Mouse (Mus musculus) CH12.LX (cell line): ENCODE results near the gene Spsb4. TPM values are rescaled to one million over a fixed set of nuclear protein-coding genes. Genes with fewer than 3 reads are reported as not detected.

Experiments used
- DNase-seq: peaks from one replicate; pipeline ENCODE4 v3.0.0-alpha.2; 2013; ENCODE audit errors: extremely low read depth
- H3K27ac ChIP-seq: 2 replicates; pipeline ENCODE4 v1.5.1; 2012; ENCODE audit warnings: low read depth, mild to moderate bottlenecking, control low read depth, moderate library complexity; ENCODE audit not compliant: insufficient read depth
- H3K27me3 ChIP-seq: replicated peaks from 2 replicates; pipeline ENCODE3; 2012; ENCODE audit warnings: inconsistent platforms
- H3K36me3 ChIP-seq, 2 experiments: replicated peaks in 1 of 2; 2 replicates each; pipeline versions ENCODE3 to v1.6.1; 2012; ENCODE audit warnings: inconsistent platforms in 1 of 2, low read length in 1 of 2, mild to moderate bottlenecking in 1 of 2, mixed read lengths in 1 of 2, moderate library complexity in 1 of 2; ENCODE audit not compliant: control insufficient read depth in 1 of 2, insufficient read depth in 1 of 2
- H3K4me1 ChIP-seq, 2 experiments: 2 replicates each; pipeline ENCODE4 v1.6.1; 2012; ENCODE audit warnings: inconsistent platforms in 1 of 2, moderate library complexity in 1 of 2; ENCODE audit not compliant: insufficient read depth in 2 of 2, control insufficient read depth in 1 of 2
- H3K4me2 ChIP-seq: 2 replicates; pipeline ENCODE4 v1.6.1; 2012; ENCODE audit warnings: low read depth, mild to moderate bottlenecking, control low read depth; ENCODE audit not compliant: poor library complexity, insufficient read depth, severe bottlenecking
- H3K4me3 ChIP-seq, 3 experiments: fragments of 150-350 bp in 1 of 3; sonication (generic) in 1 of 3; replicated peaks in 1 of 3; 2 replicates each; pipeline versions ENCODE3 to v1.5.1; 2011 to 2012; ENCODE audit warnings: low read depth in 2 of 3, low read length in 2 of 3, mild to moderate bottlenecking in 2 of 3, moderate library complexity in 2 of 3, control low read depth in 1 of 3, improper control_type of control experiment in 1 of 3, inconsistent platforms in 1 of 3, mixed read lengths in 1 of 3; ENCODE audit not compliant: poor library complexity in 1 of 3
- H3K79me2 ChIP-seq: replicated peaks from 2 replicates; pipeline ENCODE4 v1.6.1; 2012; ENCODE audit warnings: mild to moderate bottlenecking, moderate library complexity; ENCODE audit not compliant: control insufficient read depth, poor library complexity, insufficient read depth, severe bottlenecking; ENCODE audit errors: extremely low read depth
- H3K9ac ChIP-seq: 2 replicates; pipeline ENCODE4 v1.6.1; 2012; ENCODE audit warnings: low read depth, mild to moderate bottlenecking, control low read depth, moderate library complexity; ENCODE audit not compliant: insufficient read depth
- H3K9me3 ChIP-seq: replicated peaks from 2 replicates; pipeline ENCODE3; 2012; ENCODE audit warnings: low read length, inconsistent platforms, mixed read lengths
- BHLHE40 ChIP-seq: IDR thresholded peaks from 2 replicates; pipeline ENCODE4 v1.6.1; 2011; ENCODE audit warnings: mild to moderate bottlenecking, low read depth, low read length, improper control_type of control experiment
- CHD1 ChIP-seq: IDR thresholded peaks from 2 replicates; pipeline ENCODE4 v1.6.1; 2012; ENCODE audit warnings: low read depth, low read length, improper control_type of control experiment, inconsistent platforms
- CHD2 ChIP-seq: IDR thresholded peaks from 2 replicates; pipeline ENCODE4 v1.6.1; 2011; ENCODE audit warnings: low read length, improper control_type of control experiment
- E2F4 ChIP-seq: IDR thresholded peaks from 2 replicates; pipeline ENCODE4 v1.6.1; 2011; ENCODE audit warnings: low read depth, low read length, improper control_type of control experiment; ENCODE audit not compliant: insufficient replicate concordance
- ELF1 ChIP-seq: IDR thresholded peaks from 2 replicates; pipeline ENCODE4 v1.6.1; 2014; ENCODE audit warnings: low read depth, mild to moderate bottlenecking, inconsistent platforms, low read length, improper control_type of control experiment
- EP300 ChIP-seq: IDR thresholded peaks from 2 replicates; pipeline ENCODE4 v1.6.1; 2011; ENCODE audit warnings: low read length, improper control_type of control experiment
- ETS1 ChIP-seq: conservative IDR thresholded peaks from 2 replicates; pipeline ENCODE4 v1.6.1; 2012; ENCODE audit warnings: low read depth, mild to moderate bottlenecking, inconsistent platforms, low read length, improper control_type of control experiment, moderate library complexity
- HCFC1 ChIP-seq: IDR thresholded peaks from 2 replicates; pipeline ENCODE4 v1.6.1; 2012; ENCODE audit warnings: low read depth, mild to moderate bottlenecking, inconsistent platforms, low read length, improper control_type of control experiment
- JUN ChIP-seq: IDR thresholded peaks from 2 replicates; pipeline ENCODE4 v1.6.1; 2011; ENCODE audit warnings: low read depth, mild to moderate bottlenecking, low read length, improper control_type of control experiment, moderate library complexity; ENCODE audit not compliant: insufficient read depth
- JUND ChIP-seq: conservative IDR thresholded peaks from 2 replicates; pipeline ENCODE4 v1.6.1; 2011; ENCODE audit warnings: low read depth, low read length, improper control_type of control experiment
- KAT2A ChIP-seq: IDR thresholded peaks from 2 replicates; pipeline ENCODE4 v1.6.1; 2012; ENCODE audit warnings: low read length, improper control_type of control experiment, inconsistent platforms; ENCODE audit not compliant: insufficient replicate concordance
- MEF2A ChIP-seq: IDR thresholded peaks from 2 replicates; pipeline ENCODE4 v1.6.1; 2014; ENCODE audit warnings: low read depth, mild to moderate bottlenecking, inconsistent platforms, low read length, improper control_type of control experiment, borderline replicate concordance
- MXI1 ChIP-seq: IDR thresholded peaks from 2 replicates; pipeline ENCODE4 v1.6.1; 2011; ENCODE audit warnings: mild to moderate bottlenecking, low read depth, low read length, improper control_type of control experiment
- NRF1 ChIP-seq: IDR thresholded peaks from 2 replicates; pipeline ENCODE4 v1.6.1; 2014; ENCODE audit warnings: low read depth, mild to moderate bottlenecking, inconsistent platforms, low read length, improper control_type of control experiment, moderate library complexity
- PAX5 ChIP-seq: IDR thresholded peaks from 2 replicates; pipeline ENCODE4 v1.6.1; 2012; ENCODE audit warnings: low read length, inconsistent platforms, mixed read lengths
- POLR2A ChIP-seq: IDR thresholded peaks from 2 replicates; pipeline ENCODE4 v1.6.1; 2011; ENCODE audit warnings: low read depth, mild to moderate bottlenecking, improper control_type of control experiment, low read length
- POLR2AphosphoS2 ChIP-seq: IDR thresholded peaks from 2 replicates; pipeline ENCODE4 v1.6.1; 2011; ENCODE audit warnings: low read depth, low read length, improper control_type of control experiment
- RAD21 ChIP-seq: IDR thresholded peaks from 2 replicates; pipeline ENCODE4 v1.6.1; 2011; ENCODE audit warnings: low read depth, mild to moderate bottlenecking, low read length, improper control_type of control experiment, moderate library complexity
- RCOR1 ChIP-seq: conservative IDR thresholded peaks from 2 replicates; pipeline ENCODE4 v1.6.1; 2012; ENCODE audit warnings: low read depth, mild to moderate bottlenecking, inconsistent platforms, low read length, improper control_type of control experiment
- SIN3A ChIP-seq: IDR thresholded peaks from 2 replicates; pipeline ENCODE4 v1.6.1; 2012; ENCODE audit warnings: low read length, improper control_type of control experiment, inconsistent platforms
- SMC3 ChIP-seq: IDR thresholded peaks from 2 replicates; pipeline ENCODE4 v1.6.1; 2011; ENCODE audit warnings: low read depth, low read length, improper control_type of control experiment
- TBP ChIP-seq: conservative IDR thresholded peaks from 2 replicates; pipeline ENCODE4 v1.6.1; 2011; ENCODE audit warnings: low read depth, low read length, improper control_type of control experiment
- TCF12 ChIP-seq: IDR thresholded peaks from 2 replicates; pipeline ENCODE4 v1.6.1; 2014; ENCODE audit warnings: low read depth, mild to moderate bottlenecking, inconsistent platforms, low read length, improper control_type of control experiment
- UBTF ChIP-seq: IDR thresholded peaks from 2 replicates; pipeline ENCODE4 v1.6.1; 2012; ENCODE audit warnings: low read depth, mild to moderate bottlenecking, inconsistent platforms, low read length, improper control_type of control experiment, moderate library complexity
- USF1 ChIP-seq: IDR thresholded peaks from 2 replicates; pipeline ENCODE4 v1.6.1; 2014; ENCODE audit warnings: low read depth, mild to moderate bottlenecking, inconsistent platforms, low read length, improper control_type of control experiment
- USF2 ChIP-seq: conservative IDR thresholded peaks from 2 replicates; pipeline ENCODE4 v1.6.1; 2011; ENCODE audit warnings: low read depth, low read length, improper control_type of control experiment
- ZC3H11A ChIP-seq: IDR thresholded peaks from 2 replicates; pipeline ENCODE4 v1.6.1; 2012; ENCODE audit warnings: low read depth, mild to moderate bottlenecking, inconsistent platforms, low read length, improper control_type of control experiment
- ZMIZ1 ChIP-seq: IDR thresholded peaks from 2 replicates; pipeline ENCODE4 v1.6.1; 2012; ENCODE audit warnings: low read depth, mild to moderate bottlenecking, inconsistent platforms, low read length, improper control_type of control experiment
- ZNF384 ChIP-seq: IDR thresholded peaks from 2 replicates; pipeline ENCODE4 v1.6.1; 2012; ENCODE audit warnings: low read depth, low read length, improper control_type of control experiment, inconsistent platforms
- dilution Hi-C: fragments of 300-500 bp; cut with MboI; formaldehyde crosslinking; loops from 2 replicates; pipeline ENCODE4 v1.14.3; 2020; ENCODE audit warnings: low sequenced_read_pairs; ENCODE audit not compliant: extremely low pct_unique_long_range_greater_than_20kb, extremely low pct_ligation_motif_present
- in situ Hi-C: fragments of 300-500 bp; cut with MboI; formaldehyde crosslinking; loops from 3 replicates; pipeline ENCODE4 v1.14.3; 2019; ENCODE audit warnings: low sequenced_read_pairs, low pct_ligation_motif_present, low pct_unique_long_range_greater_than_20kb, mixed read lengths
- polyA plus RNA-seq: library from polyadenylated mRNA; unstranded; fragments of >175 nt; gene quantifications from 2 replicates; pipeline ENCODE4 v1.2.1, GENCODE M21; 2012; ENCODE audit warnings: low read depth; ENCODE audit not compliant: insufficient read length
- total RNA-seq, 2 experiments: library from RNA; depleted of rRNA; stranded (reverse); fragments of 300-350 nt in 1 of 2; fragments of >200 nt in 1 of 2; gene quantifications; 2 replicates each; pipeline ENCODE4 v1.2.3; 2012 to 2014

Spsb4 gene
- total and polyA plus RNA-seq, 3 experiments = not detected

DNA sequence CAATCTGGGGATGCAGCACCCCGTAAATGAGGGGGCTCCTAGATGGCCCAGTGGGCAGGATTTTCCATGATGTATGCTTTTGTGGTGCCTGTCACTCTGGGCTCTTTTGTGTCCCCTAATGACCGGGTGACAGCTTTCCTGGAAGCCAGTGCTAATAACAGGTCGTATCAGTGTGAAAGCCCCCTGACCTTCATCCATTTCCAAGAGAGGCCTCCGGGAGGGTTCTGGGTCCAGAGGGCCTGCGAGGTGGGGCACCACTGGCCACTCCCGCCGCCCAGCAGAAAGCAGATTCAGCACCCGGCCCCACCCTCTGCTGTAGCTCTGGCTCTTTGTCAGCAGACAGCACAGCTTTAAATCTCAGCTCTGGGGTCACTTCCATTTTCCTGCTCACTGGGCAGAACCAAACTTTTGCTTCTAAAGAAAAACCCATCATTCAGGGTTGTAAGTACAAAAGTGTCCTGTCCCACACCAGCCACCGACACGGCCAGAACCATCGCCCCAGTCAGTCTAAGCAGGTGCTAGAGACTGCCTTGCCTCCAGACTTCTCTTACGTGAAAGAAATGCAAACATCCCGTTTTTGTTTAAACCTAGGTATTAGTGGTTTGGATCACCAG, 39.1 kb downstream of the Spsb4 start:
- no peaks in the 10 kb centered on the region for H3K9me3 ChIP-seq
- H3K4me1 ChIP-seq = no peaks in the 10 kb centered on the region

DNA sequence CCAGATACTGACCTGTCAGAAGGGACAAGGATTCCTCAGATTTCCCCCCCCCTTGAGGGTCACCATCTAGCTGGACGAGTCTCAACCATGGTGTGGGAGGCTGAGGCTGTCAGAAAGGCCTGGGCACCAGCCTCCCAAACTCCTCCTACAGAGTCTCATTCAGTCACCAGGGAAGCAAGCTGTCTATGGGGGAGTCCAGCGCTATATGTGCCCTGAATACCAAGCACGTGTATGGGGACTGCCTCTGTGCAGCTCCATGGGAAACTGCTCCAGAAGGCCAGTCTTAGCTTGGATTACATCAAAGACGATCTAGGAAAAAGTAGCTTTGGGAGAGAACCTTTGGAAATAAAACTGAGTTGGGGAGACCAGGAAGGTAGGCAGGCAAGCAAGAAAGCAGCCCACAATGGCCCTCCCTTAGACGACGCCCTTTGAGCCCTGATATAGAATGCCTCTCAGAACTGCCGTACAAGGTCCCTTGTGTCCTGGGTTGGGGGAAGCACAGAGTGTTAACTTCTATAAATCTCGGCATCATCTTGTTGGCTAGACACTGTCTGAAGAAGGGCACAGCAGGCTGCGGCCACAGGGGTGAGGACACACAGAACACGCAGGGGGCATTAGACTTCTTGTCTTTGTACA, 40.4 kb downstream of the Spsb4 start:
- H3K4me3 ChIP-seq = no peak overlapping the region
- H3K36me3 ChIP-seq = no peaks in the 10 kb centered on the region
- peaks cover 42% of the 10 kb centered on the region for H3K27me3 ChIP-seq
- H3K4me2 ChIP-seq = no peak overlapping the region
- no peak for DNase-seq
- no peaks in the 10 kb centered on the region for H3K9me3 ChIP-seq
- no peak overlapping the region for H3K9ac ChIP-seq
- no peak overlapping the region for H3K27ac ChIP-seq
- no peaks in the 10 kb centered on the region for H3K4me1 ChIP-seq
- H3K79me2 ChIP-seq = no peaks in the 10 kb centered on the region
- in situ Hi-C loops = no loop called here
- TF ChIP-seq PAX5 (no peak), RCOR1 (no peak), TBP (no peak), POLR2AphosphoS2 (no peak), MXI1 (no peak), POLR2A (no peak), RAD21 (no peak), USF2 (no peak), SIN3A (no peak), JUN (no peak), ZMIZ1 (no peak), CHD1 (no peak), HCFC1 (no peak), CHD2 (no peak)
- dilution Hi-C loops = no loop called here

More for the DNA sequence above, 39.1 kb downstream of the Spsb4 start:
- no peaks in the 10 kb centered on the region for H3K36me3 ChIP-seq
- no peak overlapping the region for H3K27ac ChIP-seq
- no peak overlapping the region for H3K4me2 ChIP-seq
- no peak overlapping the region for H3K4me3 ChIP-seq
- dilution Hi-C loops = no loop called here
- no peak overlapping the region for H3K9ac ChIP-seq
- peaks cover 39% of the 10 kb centered on the region for H3K27me3 ChIP-seq
- H3K79me2 ChIP-seq = no peaks in the 10 kb centered on the region
- TF ChIP-seq TCF12 (no peak), USF1 (no peak), BHLHE40 (no peak), JUND (no peak), NRF1 (no peak), ZC3H11A (no peak), ELF1 (no peak), SMC3 (no peak), POLR2A (no peak), UBTF (no peak), ZNF384 (no peak), ETS1 (no peak), MEF2A (no peak), KAT2A (no peak), JUN (no peak), ZMIZ1 (no peak), EP300 (no peak), PAX5 (no peak), E2F4 (no peak)
- in situ Hi-C loops = no loop called here
- no peak for DNase-seq
